Mouse (Mus musculus) liver, adult 2 months (tissue): ENCODE data around the gene Mlana.

Experiments
- CTCF ChIP-seq: fragments of 200-500 bp; IDR thresholded peaks from 2 replicates; pipeline ENCODE4 v1.5.1; 2011; ENCODE audit warnings: low read depth, low read length, control low read depth
- POLR2A ChIP-seq: fragments of 200-500 bp; IDR thresholded peaks from 2 replicates; pipeline ENCODE4 v1.6.1; 2011; ENCODE audit warnings: low read length, control low read depth; ENCODE audit not compliant: insufficient read depth; ENCODE audit errors: extremely low read depth

DNA sequence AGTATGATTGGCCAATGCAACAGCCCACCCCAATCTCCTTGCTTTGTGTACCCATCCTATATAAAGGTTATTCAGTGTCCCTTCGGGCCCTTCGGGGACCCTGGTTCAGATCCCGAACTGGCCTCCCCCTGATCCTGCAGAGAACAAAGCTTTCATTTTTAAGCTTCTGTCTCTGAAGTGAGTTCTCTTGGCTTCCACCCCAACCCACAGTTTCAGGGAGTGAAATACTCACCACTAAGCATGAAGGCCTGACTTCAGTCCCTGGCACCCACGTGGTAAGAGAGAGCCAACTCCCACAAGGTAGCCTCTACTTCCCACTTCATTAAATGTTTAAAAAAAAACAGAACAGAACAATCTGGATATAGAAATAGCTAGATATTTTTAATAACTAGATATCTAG lies 38.8 kb upstream of the Mlana start:
- no peak for TF ChIP-seq CTCF
- TF ChIP-seq POLR2A: no peak
